Comparison of ENCODE assay signal across 8 mouse cellular contexts in the genomic region with DNA sequence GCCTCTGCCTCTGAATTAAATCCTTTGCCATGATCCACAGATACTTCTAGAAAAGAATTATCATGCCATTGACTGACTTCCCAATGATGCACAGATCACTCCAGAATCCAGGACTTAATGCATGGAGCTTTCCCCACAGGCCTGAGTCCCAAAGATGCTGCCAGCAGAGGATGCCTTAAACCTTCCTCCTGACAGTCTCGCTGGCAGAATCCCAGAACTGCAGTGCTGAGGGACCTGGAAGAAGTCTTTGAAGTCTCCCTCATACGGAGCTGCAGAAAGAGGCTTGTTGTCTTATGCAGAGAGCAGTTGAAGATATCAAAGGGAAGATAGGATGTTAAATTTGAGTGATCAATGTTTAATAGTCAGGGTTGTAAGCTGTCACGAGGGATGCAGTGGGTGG.
DNase-seq lines count a peak whose midpoint lies in the region; ATAC-seq and TF ChIP-seq lines count a peak whose summit lies in the region.
"Had no signal": no experiment of that assay in that cellular context is flagged by ENCODE, and none has a peak within 500 bp of the region (broad histone marks: within the 10 kb centered on the region; RNA-seq: fewer than 3 reads in every experiment).

No protein-coding gene starts in this region.

- intact Hi-C loops in left cerebral cortex, postnatal 14 days (cut with DNase I), result loop anchor here (5.0 kb wide), 1 partner anchor 232 kb away; the partner anchor contains the start of gene Zmiz1

- 69% methylated on average over 3 of the region's 3 CpGs for WGBS in kidney, postnatal 0 days
- 37% methylated on average over 3 of the region's 3 CpGs for WGBS in embryonic facial prominence, embryonic 12.5 days
- 48% methylated on average over 3 of the region's 3 CpGs for WGBS in hindbrain, embryonic 14.5 days
- WGBS in kidney, embryonic 14.5 days, result 52% methylated on average over 3 of the region's 3 CpGs

- no peaks in the 10 kb centered on the region for H3K79me2 ChIP-seq in myocyte (ENCODE audit: control insufficient read depth, insufficient read depth)

- H3K4me1 ChIP-seq in kidney, postnatal 0 days (replicated peaks; ENCODE audit: insufficient read depth, low read length), result peaks cover 29% of the 10 kb centered on the region
- H3K4me1 ChIP-seq in embryonic facial prominence, embryonic 12.5 days, result peaks cover 55% of the 10 kb centered on the region
- H3K4me1 ChIP-seq in hindbrain, embryonic 14.5 days (replicated peaks; ENCODE audit: control insufficient read depth, insufficient read depth, low read length), result peaks cover 32% of the 10 kb centered on the region
- peaks cover 36% of the 10 kb centered on the region for H3K4me1 ChIP-seq in kidney, embryonic 14.5 days (ENCODE audit: control insufficient read depth, insufficient read depth, low read length)

- TF ChIP-seq POLR2A in myocyte (IDR thresholded peaks at IDR 0.05; ENCODE audit: insufficient read length, low read depth), result no peak

- H3ac ChIP-seq in myocyte (ENCODE audit: control insufficient read depth, insufficient read length), result no peak overlapping the region

- H3K36me3 ChIP-seq in kidney, postnatal 0 days (ENCODE audit: insufficient read depth, low read length), result no peaks in the 10 kb centered on the region
- H3K36me3 ChIP-seq in embryonic facial prominence, embryonic 12.5 days, result no peaks in the 10 kb centered on the region
- H3K36me3 ChIP-seq in hindbrain, embryonic 14.5 days (replicated peaks; ENCODE audit: control insufficient read depth, insufficient read depth), result no peaks in the 10 kb centered on the region
- no peaks in the 10 kb centered on the region for H3K36me3 ChIP-seq in myocyte (ENCODE audit: control insufficient read depth, insufficient read depth)
- no peaks in the 10 kb centered on the region for H3K36me3 ChIP-seq in kidney, embryonic 14.5 days (ENCODE audit: control insufficient read depth, insufficient read depth, low read length)

- H3K27ac ChIP-seq in kidney, postnatal 0 days, result peak overlapping the region; percentile 85
- H3K27ac ChIP-seq in embryonic facial prominence, embryonic 12.5 days, result peak overlapping the region; percentile 95
- 0 out of 2 replicates have a peak overlapping the region, but pooled peaks have one; percentile 62 for H3K27ac ChIP-seq in hindbrain, embryonic 14.5 days
- H3K27ac ChIP-seq in kidney, embryonic 14.5 days (ENCODE audit: low read depth, low read length), result no peak overlapping the region; the same call in 1 of the 2 replicates

- no peak for ATAC-seq in kidney, postnatal 0 days (replicated peaks; ENCODE audit: low FRiP score, low read depth)
- ATAC-seq in embryonic facial prominence, embryonic 12.5 days (ENCODE audit: insufficient number of reproducible peaks, insufficient read depth, low FRiP score, low TSS enrichment), result no peak
- ATAC-seq in hindbrain, embryonic 14.5 days (ENCODE audit: low FRiP score), result no peak
- no peak for ATAC-seq in kidney, embryonic 14.5 days (ENCODE audit: low FRiP score, low TSS enrichment)

- no peaks in the 10 kb centered on the region for H3K27me3 ChIP-seq in kidney, postnatal 0 days (ENCODE audit: insufficient read depth, low read length)
- H3K27me3 ChIP-seq in embryonic facial prominence, embryonic 12.5 days, result no peaks in the 10 kb centered on the region
- H3K27me3 ChIP-seq in hindbrain, embryonic 14.5 days (ENCODE audit: control insufficient read depth, insufficient read depth, low read length), result no peaks in the 10 kb centered on the region
- no peaks in the 10 kb centered on the region for H3K27me3 ChIP-seq in myocyte (ENCODE audit: control insufficient read depth, insufficient read depth, insufficient read length)
- H3K27me3 ChIP-seq in kidney, embryonic 14.5 days (ENCODE audit: control insufficient read depth, insufficient read depth, low read length), result no peaks in the 10 kb centered on the region

- TF ChIP-seq CTCF in kidney, postnatal 0 days (IDR thresholded peaks at IDR 0.05; ENCODE audit: low read depth), result no peak

- H3K4me2 ChIP-seq in kidney, postnatal 0 days (ENCODE audit: low read length), result no peak overlapping the region
- no peak overlapping the region for H3K4me2 ChIP-seq in embryonic facial prominence, embryonic 12.5 days (replicated peaks)
- no peak overlapping the region for H3K4me2 ChIP-seq in hindbrain, embryonic 14.5 days (replicated peaks)
- peak overlapping the region; percentile 82 for H3K4me2 ChIP-seq in myocyte (ENCODE audit: low read depth)
- no peak overlapping the region for H3K4me2 ChIP-seq in kidney, embryonic 14.5 days (replicated peaks; ENCODE audit: low read depth, low read length)

- no peak overlapping the region for H3K4me3 ChIP-seq in kidney, postnatal 0 days (replicated peaks; ENCODE audit: low read depth, low read length)
- no peak overlapping the region for H3K4me3 ChIP-seq in embryonic facial prominence, embryonic 12.5 days
- no peak overlapping the region for H3K4me3 ChIP-seq in hindbrain, embryonic 14.5 days (replicated peaks; ENCODE audit: low read length)
- H3K4me3 ChIP-seq in myocyte, result peak overlapping the region; percentile 9
- H3K4me3 ChIP-seq in kidney, embryonic 14.5 days (ENCODE audit: low read length), result no peak overlapping the region

- H3K9ac ChIP-seq in kidney, postnatal 0 days (ENCODE audit: low read depth, low read length), result no peak overlapping the region
- no peak overlapping the region for H3K9ac ChIP-seq in embryonic facial prominence, embryonic 12.5 days
- H3K9ac ChIP-seq in hindbrain, embryonic 14.5 days, result no peak overlapping the region
- no peak overlapping the region for H3K9ac ChIP-seq in kidney, embryonic 14.5 days (ENCODE audit: low read depth, low read length)

- no peak for DNase-seq in kidney, postnatal 0 days (ENCODE audit: low spot score)
- no peak for DNase-seq in kidney, postnatal 14 days
- DNase-seq in hindbrain, embryonic 14.5 days (ENCODE audit: low spot score), result no peak
- no peak for DNase-seq in left cerebral cortex, postnatal 14 days (ENCODE audit: low spot score in 2 of 2)
- DNase-seq: adrenal gland, postnatal 14 days had no signal

- no peaks in the 10 kb centered on the region for H3K9me3 ChIP-seq in kidney, postnatal 0 days (replicated peaks; ENCODE audit: low read length)
- H3K9me3 ChIP-seq in embryonic facial prominence, embryonic 12.5 days, result no peaks in the 10 kb centered on the region
- H3K9me3 ChIP-seq in hindbrain, embryonic 14.5 days (ENCODE audit: control insufficient read depth, low read length), result no peaks in the 10 kb centered on the region
- H3K9me3 ChIP-seq in kidney, embryonic 14.5 days (ENCODE audit: control insufficient read depth, low read length), result no peaks in the 10 kb centered on the region

TF ChIP-seq in myocyte, 11 proteins besides CTCF, POLR2A, EP300 and RAD21:
- TF ChIP-seq SRF (IDR thresholded peaks at IDR 0.05; ENCODE audit: control insufficient read depth, insufficient read length, low read depth) (no peak), REST (IDR thresholded peaks at IDR 0.05; ENCODE audit: insufficient read depth, insufficient read length) (no peak), TCF3 (IDR thresholded peaks at IDR 0.05; ENCODE audit: insufficient read length, low read depth) (no peak), USF1 (IDR thresholded peaks at IDR 0.05; ENCODE audit: low read depth) (no peak), TCF12 (IDR thresholded peaks at IDR 0.05; ENCODE audit: insufficient read depth, poor library complexity, severe bottlenecking) (no peak), MYOD1 (IDR thresholded peaks at IDR 0.05; ENCODE audit: control insufficient read depth in 1 of 3, insufficient read length in 2 of 3, low read depth in 2 of 3) (no peak), CEBPB (IDR thresholded peaks at IDR 0.05; ENCODE audit: insufficient read depth, poor library complexity, severe bottlenecking) (no peak), E2F4 (IDR thresholded peaks at IDR 0.05; ENCODE audit: insufficient read depth) (no peak), POLR2AphosphoS2 (IDR thresholded peaks at IDR 0.05; ENCODE audit: insufficient read length, low read depth) (no peak), MAX (IDR thresholded peaks at IDR 0.05; ENCODE audit: low read depth) (no peak), MYOG (IDR thresholded peaks at IDR 0.05; ENCODE audit: control insufficient read depth in 1 of 3, insufficient read depth in 1 of 3, insufficient read length in 2 of 3, low read depth in 2 of 3) (no peak)
